Mouse (Mus musculus): ENCODE data around the gene Gm2001. TPM values are rescaled to one million over a fixed set of nuclear protein-coding genes. Genes with fewer than 3 reads are reported as not detected.
"Not testable (repeated sequence)": the region's sequence is repeated elsewhere in the genome, so short reads cannot be mapped to it uniquely, and the experiment has no call there.

Gm2001 gene
- polyA plus RNA-seq, 1 experiment from 2014 or later: not detected

DNA sequence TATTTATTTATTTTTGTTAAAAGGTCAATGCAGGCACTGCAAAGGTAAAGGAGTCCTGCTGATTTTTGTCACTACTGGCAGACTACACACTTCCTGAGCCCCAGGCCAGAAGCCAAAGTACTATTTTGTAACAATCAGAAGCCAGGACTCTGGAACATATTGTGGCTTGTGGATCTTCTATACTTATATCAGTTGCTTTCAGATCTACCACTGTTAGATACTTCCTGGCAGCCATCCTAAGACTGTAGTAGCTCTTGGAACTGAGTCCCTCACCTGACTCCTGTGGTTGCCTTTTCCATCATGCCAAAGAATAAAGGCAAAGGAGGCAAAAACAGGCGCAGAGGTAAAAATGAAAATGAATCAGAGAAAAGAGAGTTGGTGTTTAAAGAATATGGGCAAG, 46.9 kb downstream of the Gm2001 start, which contains the start of gene Gm21936:
Gene Gm21936 (plus strand): TSS at position 301 of the 400 bp plus-strand sequence.
- not testable (repeated sequence) for H3K9me3 ChIP-seq (ENCODE audit: control insufficient read depth, low read length); H3K27ac ChIP-seq (replicated peaks); H3K4me3 ChIP-seq (ENCODE audit: low read depth, low read length); H3K4me1 ChIP-seq (replicated peaks; ENCODE audit: control insufficient read depth, insufficient read depth); H3K36me3 ChIP-seq (ENCODE audit: control insufficient read depth, insufficient read depth, low read length); H3K4me2 ChIP-seq (replicated peaks; ENCODE audit: low read depth); DNase-seq (ENCODE audit: low spot score); ATAC-seq (ENCODE audit: low FRiP score, low TSS enrichment); H3K9ac ChIP-seq (ENCODE audit: low read length); H3K27me3 ChIP-seq (ENCODE audit: control insufficient read depth, insufficient read depth, low read length)
- WGBS: 85% methylated on average over 1 of the region's 1 CpGs

Other genes starting within 250 kb of the Gm2001 start
- gene Oog1, start 239.7 kb downstream of the Gm2001 start, polyA plus RNA-seq (2015; fragmentation: Nextera tagmentation; extraction: Ambion mirVana): not detected in 2 replicates
- not detected in 2 replicates for gene Gm4027, start 223.5 kb downstream of the Gm2001 start, polyA plus RNA-seq (2015; fragmentation: Nextera tagmentation; extraction: Ambion mirVana)
- not detected in 2 replicates for gene Gm16381, start 197.7 kb downstream of the Gm2001 start, polyA plus RNA-seq (2015; fragmentation: Nextera tagmentation; extraction: Ambion mirVana)
- not detected in 2 replicates for gene Gm21319, start 66.6 kb downstream of the Gm2001 start, polyA plus RNA-seq (2015; fragmentation: Nextera tagmentation; extraction: Ambion mirVana)
- not detected in 2 replicates for gene Gm21936, start 46.8 kb downstream of the Gm2001 start, polyA plus RNA-seq (2015; fragmentation: Nextera tagmentation; extraction: Ambion mirVana)
- 0.07 TPM in 1 of 2 replicates, not detected in the other for gene BB287469, start 25.8 kb downstream of the Gm2001 start, polyA plus RNA-seq (2015; fragmentation: Nextera tagmentation; extraction: Ambion mirVana)
- not detected in 2 replicates for gene Gm2016, start 31.7 kb upstream of the Gm2001 start, polyA plus RNA-seq (2015; fragmentation: Nextera tagmentation; extraction: Ambion mirVana)
- gene Gm2022, start 53.0 kb upstream of the Gm2001 start, polyA plus RNA-seq (2015; fragmentation: Nextera tagmentation; extraction: Ambion mirVana): not detected in 2 replicates
- gene Gm2035, start 77.5 kb upstream of the Gm2001 start, polyA plus RNA-seq (2015; fragmentation: Nextera tagmentation; extraction: Ambion mirVana): not detected in 2 replicates
- gene Gm2042, start 111.7 kb upstream of the Gm2001 start, polyA plus RNA-seq (2015; fragmentation: Nextera tagmentation; extraction: Ambion mirVana): not detected in 2 replicates
- not detected in 2 replicates for gene Gm2075, start 169.5 kb upstream of the Gm2001 start, polyA plus RNA-seq (2015; fragmentation: Nextera tagmentation; extraction: Ambion mirVana)
- gene Gm6803, start 176.4 kb upstream of the Gm2001 start, polyA plus RNA-seq (2015; fragmentation: Nextera tagmentation; extraction: Ambion mirVana): not detected in 2 replicates
- gene Gm2056, start 184.7 kb upstream of the Gm2001 start, polyA plus RNA-seq (2015; fragmentation: Nextera tagmentation; extraction: Ambion mirVana): not detected in 2 replicates
- gene Gm16368, start 241.4 kb upstream of the Gm2001 start, polyA plus RNA-seq (2015; fragmentation: Nextera tagmentation; extraction: Ambion mirVana): not detected in 2 replicates

All from stomach, postnatal 0 days (tissue).